Mouse (Mus musculus): ENCODE data around the gene Olfr90.

Gene Olfr90

DNA sequence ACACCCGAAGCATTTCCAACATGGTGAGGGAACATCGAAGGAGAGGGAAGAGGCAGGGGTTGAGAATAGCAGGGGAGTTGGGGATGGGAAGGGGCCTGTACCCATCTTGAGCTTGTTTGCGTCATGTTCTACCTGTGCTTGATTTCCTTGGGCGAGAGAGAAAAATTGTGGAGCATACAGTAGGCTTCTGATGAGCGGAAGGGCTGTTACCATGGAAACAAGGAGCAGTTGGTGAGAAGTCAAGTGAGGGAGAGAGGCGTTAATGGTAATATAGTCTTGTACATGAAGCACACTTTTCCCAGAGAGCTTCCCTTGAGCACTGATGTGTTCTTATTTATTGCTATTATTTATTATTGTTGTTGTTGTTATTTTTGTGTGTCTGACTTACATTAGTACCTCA lies 31.3 kb downstream of the Olfr90 start:
- DNase-seq: no peak

DNA sequence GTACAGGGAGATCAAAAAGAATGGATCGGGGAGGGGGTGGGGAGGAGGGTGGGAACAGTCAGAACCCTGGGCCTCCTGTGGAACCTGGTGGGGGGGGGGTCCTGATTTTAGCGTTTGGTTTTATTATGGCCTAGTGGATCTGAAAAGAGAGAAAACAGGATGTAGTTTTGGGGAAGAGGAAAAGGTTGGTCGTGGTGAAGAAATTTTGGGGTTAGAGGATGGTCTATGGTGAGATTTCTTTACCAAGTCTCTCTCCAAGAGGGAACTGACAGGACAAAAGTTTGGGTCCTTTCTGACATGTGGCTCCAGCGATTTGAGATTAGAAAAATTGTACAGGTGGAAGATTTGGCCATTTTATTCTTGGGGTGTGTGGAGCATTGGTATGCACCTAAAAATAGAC lies 36.6 kb downstream of the Olfr90 start:
- no peak for DNase-seq

DNA sequence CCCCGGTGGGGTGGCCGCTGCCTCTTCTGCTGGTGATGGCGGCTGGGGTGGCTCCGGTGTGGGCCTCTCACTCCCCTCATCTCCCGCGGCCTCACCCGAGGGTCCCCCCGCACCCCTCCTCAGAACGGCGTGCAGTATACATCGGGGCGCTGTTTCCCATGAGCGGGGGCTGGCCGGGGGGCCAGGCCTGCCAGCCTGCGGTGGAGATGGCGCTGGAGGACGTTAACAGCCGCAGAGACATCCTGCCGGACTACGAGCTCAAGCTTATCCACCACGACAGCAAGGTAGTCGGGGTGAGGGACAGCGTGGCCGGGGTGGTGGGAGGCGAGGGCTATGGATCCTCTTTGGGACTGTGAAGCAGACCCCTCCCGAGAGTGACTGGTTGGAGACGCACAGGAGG lies 37.4 kb downstream of the Olfr90 start:
- DNase-seq: peak in 1 of 2 experiments; percentile 68

DNA sequence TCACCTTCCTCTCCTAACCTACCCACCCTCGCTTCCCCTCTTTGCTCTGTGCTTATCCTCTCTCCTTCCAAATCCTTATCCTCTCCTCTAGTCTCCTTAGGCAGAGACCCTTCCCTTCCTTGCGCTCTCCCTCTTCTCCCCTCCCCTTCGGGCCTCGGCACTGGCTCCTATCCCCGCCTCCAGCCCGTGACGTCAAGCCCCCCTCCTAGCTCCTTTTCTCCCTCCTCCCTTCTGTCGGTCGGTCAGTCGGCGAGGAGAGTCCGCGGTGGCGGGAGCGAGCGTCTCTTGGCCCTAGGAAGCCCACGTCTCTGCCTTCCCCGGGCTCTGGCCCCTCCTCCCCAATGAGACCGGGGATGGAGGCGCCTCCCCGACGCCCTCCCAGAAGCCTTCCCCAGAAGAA lies 37.9 kb downstream of the Olfr90 start:
- DNase-seq: peak; percentile 96 to 98

DNA sequence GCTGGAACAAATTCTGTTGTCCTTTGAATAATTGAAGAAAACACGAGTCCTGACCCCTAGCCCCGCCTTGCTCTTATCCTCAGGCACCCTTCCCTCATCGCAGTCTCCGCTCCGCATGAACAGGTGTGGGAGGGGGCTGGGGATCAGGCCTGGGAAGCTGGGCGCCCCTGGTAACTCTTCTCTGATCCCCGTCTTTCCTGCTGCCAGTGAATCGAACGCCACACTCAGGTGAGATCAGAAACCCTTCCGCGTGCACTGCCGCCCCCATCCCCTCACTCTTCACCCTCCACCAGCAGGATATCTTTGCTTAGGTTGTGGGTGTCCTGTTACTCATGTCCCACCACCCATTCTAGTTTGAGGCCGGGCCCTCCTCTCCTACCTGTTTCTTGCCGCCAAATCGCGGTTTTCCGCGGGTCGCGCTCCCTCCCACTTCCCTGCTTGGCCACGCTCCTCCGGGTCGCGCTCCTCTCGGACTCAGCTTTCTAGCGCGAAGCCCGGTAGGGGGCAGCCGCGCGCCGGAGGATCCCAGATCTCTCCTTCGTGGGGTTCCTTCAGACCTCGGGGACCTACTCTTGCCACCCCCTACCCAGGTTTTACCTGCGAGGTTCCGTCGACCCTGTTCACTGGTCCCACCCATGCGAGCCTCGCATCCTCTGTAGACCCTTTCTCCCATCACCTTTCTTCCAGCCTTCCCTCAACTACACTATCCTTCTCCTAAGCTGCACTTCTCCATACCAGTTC lies 38.6 kb downstream of the Olfr90 start:
- DNase-seq: peak; percentile 92 to 93

DNA sequence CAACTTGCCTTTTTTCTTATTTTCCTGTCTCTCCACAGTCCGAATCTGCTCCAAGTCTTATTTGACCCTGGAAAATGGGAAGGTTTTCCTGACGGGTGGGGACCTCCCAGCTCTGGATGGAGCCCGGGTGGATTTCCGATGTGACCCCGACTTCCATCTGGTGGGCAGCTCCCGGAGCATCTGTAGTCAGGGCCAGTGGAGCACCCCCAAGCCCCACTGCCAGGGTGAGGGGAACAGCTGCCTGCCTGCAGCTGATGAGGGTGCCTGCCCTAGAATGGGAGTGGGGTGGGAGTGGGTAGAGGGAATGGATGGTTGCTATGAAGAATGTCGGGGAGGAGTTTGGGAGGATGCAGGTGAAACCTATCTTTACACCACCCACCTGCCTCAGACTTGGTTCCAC lies 39.9 kb downstream of the Olfr90 start:
- DNase-seq: peak; percentile 32 to 38

DNA sequence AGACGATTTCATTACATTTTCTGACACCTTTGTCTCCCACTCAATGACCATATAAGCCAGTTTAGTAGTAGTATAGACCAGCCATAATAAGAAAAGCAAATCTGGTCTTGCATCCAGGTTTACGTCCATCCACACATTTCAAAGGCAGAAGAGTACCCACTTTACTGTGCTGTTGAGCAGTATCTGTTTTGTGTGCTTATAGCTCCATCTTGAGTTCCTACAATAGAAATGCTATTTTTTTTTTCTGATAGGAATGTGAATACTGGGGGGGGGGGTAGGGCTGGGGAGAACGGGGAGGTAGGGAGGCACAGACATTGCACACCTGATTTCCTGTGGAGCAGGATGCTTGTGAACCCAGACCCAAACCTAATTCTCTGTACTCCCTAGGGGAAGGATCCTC lies 40.3 kb downstream of the Olfr90 start:
- DNase-seq: no peak

DNA sequence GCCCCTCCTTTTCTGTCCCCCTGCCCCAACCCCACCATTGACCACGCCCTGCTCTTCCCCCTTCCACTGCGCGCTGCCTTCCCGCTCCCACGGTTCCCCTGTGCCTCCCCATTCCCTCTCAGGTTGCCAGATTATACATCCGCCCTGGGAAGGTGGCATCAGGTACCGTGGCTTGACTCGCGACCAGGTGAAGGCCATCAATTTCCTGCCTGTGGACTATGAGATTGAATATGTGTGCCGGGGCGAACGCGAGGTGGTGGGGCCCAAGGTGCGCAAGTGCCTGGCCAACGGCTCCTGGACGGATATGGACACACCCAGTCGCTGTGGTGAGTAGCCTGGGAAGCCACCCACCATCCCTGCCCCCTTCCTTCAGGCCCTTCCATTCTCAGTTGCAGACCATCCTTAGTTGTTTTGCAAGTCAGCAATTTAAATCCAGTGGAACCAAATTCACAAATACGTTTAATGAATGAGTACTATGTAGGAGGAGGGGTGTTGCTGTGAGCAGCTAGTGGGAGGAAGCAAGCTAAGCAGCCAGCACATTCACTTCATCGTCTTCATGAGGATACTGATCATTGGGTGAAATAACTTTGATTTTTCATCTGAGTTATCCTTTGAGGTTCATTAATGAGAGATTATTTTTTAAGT lies 40.8 kb downstream of the Olfr90 start:
- peak; percentile 36 to 40 for DNase-seq

DNA sequence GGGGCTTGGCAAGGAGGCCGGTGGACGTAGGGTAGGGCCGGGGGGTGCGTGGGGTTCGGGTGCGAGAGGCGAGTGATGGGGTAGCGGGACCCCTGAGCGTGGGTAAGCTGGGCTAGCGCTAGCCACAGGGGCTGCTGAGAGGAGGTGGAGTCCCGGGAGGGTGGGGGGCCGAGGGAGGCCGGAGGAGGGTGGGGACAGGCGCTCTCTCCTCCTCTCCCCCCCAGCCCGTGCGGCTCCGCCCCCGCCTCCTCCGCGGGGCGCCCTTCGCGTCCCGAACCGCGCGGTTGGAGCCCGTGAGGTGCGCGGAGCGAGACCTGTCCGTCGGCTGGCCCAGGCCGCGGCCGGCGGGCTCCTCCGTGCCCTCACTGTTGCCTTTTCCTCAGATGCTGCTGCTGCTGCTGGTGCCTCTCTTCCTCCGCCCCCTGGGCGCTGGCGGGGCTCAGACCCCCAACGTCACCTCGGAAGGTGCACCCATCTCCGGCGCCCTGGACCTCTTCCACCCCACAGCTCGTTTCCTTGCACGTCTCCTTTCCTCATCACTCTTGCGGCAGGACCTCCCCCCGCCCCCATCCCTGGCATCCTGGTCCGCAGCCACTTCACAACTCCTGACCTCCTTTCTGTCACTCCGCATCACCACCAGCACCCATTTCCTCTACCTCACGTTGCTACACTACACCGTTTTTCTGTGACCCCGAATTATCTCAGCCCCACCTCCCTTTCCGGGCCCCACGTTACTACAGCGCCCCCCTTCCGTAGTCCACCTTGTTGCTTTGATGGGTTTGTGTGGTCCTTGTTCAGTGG lies 41.8 kb downstream of the Olfr90 start:
- peak; percentile 83 to 85 for DNase-seq

DNA sequence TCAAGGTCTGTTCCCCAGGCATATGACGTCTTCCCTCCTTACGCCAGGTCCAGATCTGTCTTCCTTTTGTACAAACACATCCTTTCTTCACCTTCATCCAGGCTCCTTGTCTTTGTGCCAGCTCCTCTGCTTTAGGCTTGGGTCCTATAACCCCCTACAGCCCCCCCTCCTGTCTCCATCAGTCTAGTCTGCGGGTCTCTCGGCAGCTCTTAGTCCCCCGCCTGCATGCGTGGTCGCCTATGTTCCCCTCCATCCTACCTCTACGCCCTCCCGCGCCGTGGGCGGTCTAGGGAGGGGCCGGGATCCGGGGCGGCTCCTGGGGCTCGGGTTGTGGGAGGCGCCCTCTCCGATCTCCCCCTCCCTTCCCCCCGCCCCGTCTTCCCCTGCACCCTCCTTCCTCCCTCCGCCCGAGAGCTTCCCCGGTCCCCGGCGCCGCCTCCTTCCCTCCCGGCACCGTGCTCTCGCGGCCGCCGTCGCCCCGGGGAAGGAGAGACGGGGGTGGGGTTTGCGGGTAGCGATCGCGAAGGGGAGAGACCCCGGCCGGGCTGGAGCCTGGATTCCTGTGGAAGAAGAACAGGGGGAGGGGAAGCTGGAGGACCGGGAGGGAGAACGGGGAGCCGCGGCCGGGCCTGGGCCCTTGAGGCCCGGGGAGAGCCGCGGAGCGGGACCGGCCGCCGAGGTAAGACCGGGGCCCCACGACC lies 42.5 kb downstream of the Olfr90 start, which contains the start of gene Gabbr1:
TSS of gene Gabbr1 (plus strand) at position 356 of the 701 bp plus-strand sequence.
- DNase-seq: peak; percentile 94 to 96

DNA sequence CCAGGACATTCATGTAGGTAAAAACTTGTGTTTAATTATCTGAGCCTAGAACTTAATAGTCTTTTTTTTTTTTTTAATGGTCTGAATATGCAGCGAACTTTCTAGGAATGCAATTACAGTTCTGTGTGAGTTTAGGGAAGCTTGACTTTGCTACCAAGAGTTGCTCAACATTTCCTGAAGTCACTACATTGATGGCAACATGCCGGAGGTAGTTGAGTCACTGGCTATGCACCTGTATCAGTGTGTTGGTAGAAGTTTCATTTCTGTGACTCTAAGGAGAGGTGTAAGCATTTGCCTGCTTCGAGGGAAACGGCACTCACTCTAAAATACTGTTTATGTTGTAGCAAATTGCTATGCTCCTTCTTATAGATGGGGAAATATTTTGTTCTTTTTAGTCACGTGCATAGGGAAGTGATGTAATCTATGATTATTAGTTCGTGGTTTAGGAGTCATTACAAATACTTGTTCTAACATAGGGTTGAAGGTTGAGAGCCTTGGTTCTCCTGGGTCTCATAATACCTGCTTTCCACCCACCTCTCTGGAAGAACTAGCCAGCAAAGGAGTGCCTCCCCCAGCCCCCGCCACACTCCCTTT lies 43.6 kb downstream of the Olfr90 start:
- no peak for DNase-seq

DNA sequence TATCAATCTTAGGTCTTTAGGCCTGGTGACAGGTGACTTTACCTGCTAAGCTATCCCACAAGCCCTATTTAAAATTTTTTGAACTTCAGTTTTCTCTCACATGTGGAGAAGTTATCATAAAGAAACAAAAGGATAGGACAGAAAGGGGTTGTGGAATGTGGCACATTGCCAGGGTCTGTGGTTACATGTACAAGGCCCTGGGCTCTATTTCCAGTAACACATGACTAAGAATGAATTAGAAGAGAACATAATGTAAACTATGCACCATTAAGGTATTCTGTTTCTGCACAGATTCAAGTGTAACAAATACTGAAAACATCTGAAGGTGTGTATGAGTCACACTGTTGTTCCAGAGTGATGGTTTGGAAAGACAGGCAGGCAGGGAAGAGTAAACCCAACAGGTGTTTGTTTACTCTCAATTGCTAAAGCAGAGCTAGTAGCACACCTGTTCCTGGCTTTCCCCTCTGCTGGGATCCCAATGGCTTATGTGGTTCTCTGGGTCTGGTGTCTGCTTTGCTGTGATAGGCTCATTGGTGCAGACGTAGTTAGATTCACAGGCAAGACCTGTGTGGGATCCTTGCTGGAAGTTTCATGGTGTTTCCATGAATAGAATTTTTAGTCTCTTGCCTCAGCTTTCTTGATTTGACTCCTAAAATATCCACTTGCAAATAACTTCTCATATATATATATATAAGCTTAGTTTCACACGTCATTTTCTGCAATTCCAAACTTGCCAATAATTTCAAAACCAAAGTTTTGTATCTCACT lies 49.0 kb downstream of the Olfr90 start:
- DNase-seq: no peak

Measured in cerebellum, postnatal 10 days (tissue).